Mouse (Mus musculus) embryo, embryonic 11 days (tissue): ENCODE measurements around the gene Nckap1.
"Not testable (repeated sequence)": the region's sequence is repeated elsewhere in the genome, so short reads cannot be mapped to it uniquely, and the experiment has no call there.

Experiments used
- DNase-seq: peaks from one replicate; pipeline ENCODE4 v3.0.0-alpha.2; 2015

Nckap1 gene

GRCm38 (mm10) chr2:80559655-80560054 is 21.5 kb downstream of the Nckap1 start:
- no peak for DNase-seq

GRCm38 (mm10) chr2:80554442-80554841 is 26.7 kb downstream of the Nckap1 start:
- DNase-seq: no peak

GRCm38 (mm10) chr2:80549704-80550103 is 31.5 kb downstream of the Nckap1 start:
- DNase-seq: no peak

- DNase-seq: no peak
These were observed 33.3 kb downstream of the Nckap1 start for GRCm38 (mm10) chr2:80547901-80548300.

- DNase-seq: no peak
These were observed 38.4 kb downstream of the Nckap1 start for GRCm38 (mm10) chr2:80542801-80543200.

GRCm38 (mm10) chr2:80537156-80537555 is 44.0 kb downstream of the Nckap1 start:
- peak; percentile 21 for DNase-seq

- DNase-seq: no peak
These were observed 44.6 kb downstream of the Nckap1 start for GRCm38 (mm10) chr2:80536608-80537007.

GRCm38 (mm10) chr2:80524275-80524674 is 56.9 kb downstream of the Nckap1 start:
- no peak for DNase-seq

GRCm38 (mm10) chr2:80506051-80506802 is 75.0 kb downstream of the Nckap1 start:
- DNase-seq: no peak

GRCm38 (mm10) chr2:80502132-80502531 is 79.0 kb downstream of the Nckap1 start:
- no peak for DNase-seq

GRCm38 (mm10) chr2:80495304-80495703 is 85.9 kb downstream of the Nckap1 start:
- not testable (repeated sequence) for DNase-seq

GRCm38 (mm10) chr2:80486851-80487250 is 94.3 kb downstream of the Nckap1 start:
- DNase-seq: no peak

GRCm38 (mm10) chr2:80484951-80485350 is 96.2 kb downstream of the Nckap1 start:
- no peak for DNase-seq

- no peak for DNase-seq
These were observed 105.3 kb downstream of the Nckap1 start for GRCm38 (mm10) chr2:80475831-80476230.

GRCm38 (mm10) chr2:80474247-80474796 is 106.9 kb downstream of the Nckap1 start:
- no peak for DNase-seq

- no peak for DNase-seq
These were observed 115.0 kb downstream of the Nckap1 start for GRCm38 (mm10) chr2:80465991-80466821.

- no peak for DNase-seq
These were observed 119.4 kb downstream of the Nckap1 start for GRCm38 (mm10) chr2:80461827-80462226.
